In genomic region chr3:81162129-81162528, GRCm38 (mm10) we compare ENCODE assay signal across 25 mouse cellular contexts.
"Had no signal": no experiment of that assay in that cellular context is flagged by ENCODE, and none has a peak within 500 bp of the region (broad histone marks: within the 10 kb centered on the region; RNA-seq: fewer than 3 reads in every experiment).

No protein-coding gene starts in this region.

- H3K36me3 ChIP-seq: heart, embryonic 13.5 days; heart, embryonic 15.5 days; hindbrain, embryonic 13.5 days; hindbrain, embryonic 15.5 days; kidney, embryonic 15.5 days; limb, embryonic 13.5 days; limb, embryonic 15.5 days; liver, embryonic 13.5 days had no signal

- H3K4me2 ChIP-seq: heart, embryonic 11.5 days; heart, embryonic 13.5 days; heart, embryonic 15.5 days; hindbrain, embryonic 13.5 days; hindbrain, embryonic 15.5 days; kidney, embryonic 15.5 days; limb, embryonic 13.5 days; limb, embryonic 15.5 days; liver, embryonic 13.5 days had no signal

- H3K4me3 ChIP-seq: gastrocnemius, adult 2 months; heart, adult 2 months; heart, embryonic 13.5 days; heart, embryonic 15.5 days; hindbrain, embryonic 13.5 days; hindbrain, embryonic 15.5 days; kidney, embryonic 15.5 days; limb, embryonic 13.5 days; limb, embryonic 15.5 days; liver, embryonic 13.5 days had no signal

- H3K27ac ChIP-seq: gastrocnemius, adult 2 months; heart, adult 2 months; heart, embryonic 13.5 days; heart, embryonic 15.5 days; hindbrain, embryonic 13.5 days; hindbrain, embryonic 15.5 days; hindbrain, postnatal 0 days; kidney, embryonic 15.5 days; kidney, postnatal 0 days; limb, embryonic 13.5 days; limb, embryonic 15.5 days; liver, embryonic 13.5 days had no signal

- DNase-seq: gastrocnemius, adult 2 months; gastrocnemius, postnatal 10 days; gastrocnemius, postnatal 25 days; heart, adult 2 months; heart, postnatal 14 days; heart, postnatal 36 days; kidney, adult 11 months; kidney, adult 2 months; kidney, adult 9 months; kidney, postnatal 14 days; kidney, postnatal 36 days; layer of hippocampus, adult 9-11 months; layer of hippocampus, postnatal 36 days; left cerebral cortex, postnatal 4 days; liver, embryonic 13.5 days had no signal

- H3K4me1 ChIP-seq: heart, embryonic 15.5 days; hindbrain, embryonic 13.5 days; hindbrain, embryonic 15.5 days; kidney, embryonic 15.5 days; limb, embryonic 13.5 days; limb, embryonic 15.5 days; liver, embryonic 13.5 days had no signal

- H3K27me3 ChIP-seq: heart, embryonic 13.5 days; heart, embryonic 15.5 days; hindbrain, embryonic 13.5 days; hindbrain, embryonic 15.5 days; kidney, embryonic 15.5 days; limb, embryonic 13.5 days; limb, embryonic 15.5 days; liver, embryonic 13.5 days had no signal
